Mouse (Mus musculus) limb, embryonic 11.5 days (tissue): ENCODE measurements around the gene Zdhhc4. TPM values are rescaled to one million over a fixed set of nuclear protein-coding genes. Genes with fewer than 3 reads are reported as not detected.

Experiments
- ATAC-seq: fragments of 200-750 bp; cut with Nextera tagmentation; 2 replicates; pipeline ENCODE4 v1.8.0; 2017; ENCODE audit warnings: low read depth; ENCODE audit not compliant: insufficient number of reproducible peaks, low FRiP score, low TSS enrichment
- DNase-seq: peaks from one replicate; pipeline ENCODE4 v3.0.0-alpha.2; 2015; ENCODE audit warnings: low spot score
- H3K27ac ChIP-seq: fragments of 300-500 bp; sonication (generic); replicated peaks from 2 replicates; pipeline ENCODE4 v1.5.1; 2014; ENCODE audit warnings: low read depth, mild to moderate bottlenecking, low read length
- H3K27me3 ChIP-seq: fragments of 300-500 bp; sonication (generic); 2 replicates; pipeline ENCODE4 v1.6.1; 2014; ENCODE audit warnings: mild to moderate bottlenecking, low read length, mixed read lengths; ENCODE audit not compliant: control insufficient read depth, insufficient read depth
- H3K36me3 ChIP-seq: fragments of 300-500 bp; sonication (generic); 2 replicates; pipeline ENCODE4 v1.6.1; 2014; ENCODE audit warnings: mild to moderate bottlenecking, low read length, moderate library complexity, mixed read lengths; ENCODE audit not compliant: control insufficient read depth, insufficient read depth
- H3K4me1 ChIP-seq: fragments of 300-500 bp; sonication (generic); 2 replicates; pipeline ENCODE4 v1.6.1; 2014; ENCODE audit warnings: low read length, mixed read lengths; ENCODE audit not compliant: control insufficient read depth, insufficient read depth
- H3K4me2 ChIP-seq: fragments of 300-500 bp; sonication (generic); 2 replicates; pipeline ENCODE4 v1.6.1; 2014; ENCODE audit warnings: low read depth, mild to moderate bottlenecking, moderate library complexity; ENCODE audit not compliant: severe bottlenecking
- H3K4me3 ChIP-seq: fragments of 300-500 bp; sonication (generic); 2 replicates; pipeline ENCODE4 v1.5.1; 2014; ENCODE audit warnings: low read depth, low read length
- H3K9ac ChIP-seq: fragments of 300-500 bp; sonication (generic); 2 replicates; pipeline ENCODE4 v1.6.1; 2014; ENCODE audit warnings: mild to moderate bottlenecking, low read length
- H3K9me3 ChIP-seq: fragments of 300-500 bp; sonication (generic); 2 replicates; pipeline ENCODE4 v1.6.1; 2016; ENCODE audit warnings: low read length; ENCODE audit not compliant: control insufficient read depth
- WGBS: fragments of 180-500 bp; shearing (Covaris S2); extraction: QIAGEN DNeasy Blood & Tissue Kit; methylation state at CpG from one replicate; pipeline ENCODE4 v1.1.7; 2014; 5-methylcytosine and 5-hydroxymethylcytosine counted together
- polyA plus RNA-seq: library from polyadenylated mRNA; unstranded; fragments of >200 nt; fragmentation: Nextera tagmentation; extraction: Ambion mirVana; gene quantifications from 2 replicates; pipeline ENCODE4 v1.2.1, GENCODE M21; 2014

The Zdhhc4 gene
- polyA plus RNA-seq, 1 experiment from 2014 or later = 75.1 TPM

GRCm38 (mm10) chr5:143339603-143340002, 10.5 kb upstream of the Zdhhc4 start:
- no peak for DNase-seq
- WGBS = 60% methylated on average over 6 of the region's 6 CpGs
- H3K4me1 ChIP-seq = no peaks in the 10 kb centered on the region
- no peaks in the 10 kb centered on the region for H3K9me3 ChIP-seq
- H3K36me3 ChIP-seq = no peaks in the 10 kb centered on the region
- no peak overlapping the region for H3K4me3 ChIP-seq
- no peaks in the 10 kb centered on the region for H3K27me3 ChIP-seq
- no peak overlapping the region for H3K4me2 ChIP-seq
- no peak for ATAC-seq
- no peak overlapping the region for H3K9ac ChIP-seq
- no peak overlapping the region for H3K27ac ChIP-seq

- no peaks in the 10 kb centered on the region for H3K9me3 ChIP-seq
- H3K4me2 ChIP-seq = no peak overlapping the region
- no peaks in the 10 kb centered on the region for H3K27me3 ChIP-seq
- DNase-seq = no peak
- H3K27ac ChIP-seq = no peak overlapping the region
- WGBS = 63% methylated on average over 6 of the region's 6 CpGs
- no peaks in the 10 kb centered on the region for H3K4me1 ChIP-seq
- H3K9ac ChIP-seq = no peak overlapping the region
- H3K4me3 ChIP-seq = no peak overlapping the region
- no peak for ATAC-seq
- H3K36me3 ChIP-seq = no peaks in the 10 kb centered on the region
Measured at GRCm38 (mm10) chr5:143336559-143336958, 7.5 kb upstream of the Zdhhc4 start.

GRCm38 (mm10) chr5:143335089-143335460, 6.0 kb upstream of the Zdhhc4 start:
- H3K4me2 ChIP-seq = no peak overlapping the region
- 86% methylated on average over 7 of the region's 7 CpGs for WGBS
- no peaks in the 10 kb centered on the region for H3K27me3 ChIP-seq
- H3K27ac ChIP-seq = no peak overlapping the region
- H3K9me3 ChIP-seq = no peaks in the 10 kb centered on the region
- DNase-seq = no peak
- no peaks in the 10 kb centered on the region for H3K36me3 ChIP-seq
- no peak overlapping the region for H3K4me3 ChIP-seq
- ATAC-seq = no peak
- no peak overlapping the region for H3K9ac ChIP-seq
- no peaks in the 10 kb centered on the region; the same call in 1 of the 2 replicates for H3K4me1 ChIP-seq

- H3K27ac ChIP-seq = no peak overlapping the region
- H3K4me3 ChIP-seq = no peak overlapping the region
- 71% methylated on average over 14 of the region's 14 CpGs for WGBS
- DNase-seq (no peak), ATAC-seq (no peak)
- no peaks in the 10 kb centered on the region for H3K9me3 ChIP-seq
- no peak overlapping the region for H3K9ac ChIP-seq
- no peaks in the 10 kb centered on the region for H3K27me3 ChIP-seq
- H3K4me1 ChIP-seq = no peaks in the 10 kb centered on the region; the same call in none of the 2 replicates
- H3K4me2 ChIP-seq = no peak overlapping the region
- H3K36me3 ChIP-seq = no peaks in the 10 kb centered on the region
Measured at GRCm38 (mm10) chr5:143334418-143335088, 5.5 kb upstream of the Zdhhc4 start.

GRCm38 (mm10) chr5:143333872-143334271, 4.8 kb upstream of the Zdhhc4 start:
- peak; percentile 86 for DNase-seq
- ATAC-seq = no peak
- H3K4me3 ChIP-seq = no peak overlapping the region
- no peak overlapping the region for H3K9ac ChIP-seq
- 13% methylated on average over 5 of the region's 5 CpGs for WGBS
- no peaks in the 10 kb centered on the region; the same call in none of the 2 replicates for H3K4me1 ChIP-seq
- H3K27me3 ChIP-seq = no peaks in the 10 kb centered on the region
- H3K9me3 ChIP-seq = no peaks in the 10 kb centered on the region
- no peak overlapping the region for H3K4me2 ChIP-seq
- H3K27ac ChIP-seq = no peak overlapping the region
- no peaks in the 10 kb centered on the region for H3K36me3 ChIP-seq

- 90% methylated on average over 8 of the region's 8 CpGs for WGBS
Measured at GRCm38 (mm10) chr5:143317288-143317610, 11.8 kb downstream of the Zdhhc4 start.

GRCm38 (mm10) chr5:143316605-143317287, 12.3 kb downstream of the Zdhhc4 start:
- Histone ChIP-seq H3K9ac (no peak overlapping the region), H3K4me3 (no peak overlapping the region), H3K4me1 (peaks cover 9% of the 10 kb centered on the region; the same call in 1 of the 2 replicates), H3K4me2 (no peak overlapping the region; the same call in 1 of the 2 replicates), H3K9me3 (no peaks in the 10 kb centered on the region), H3K27ac (no peak overlapping the region), H3K27me3 (no peaks in the 10 kb centered on the region), H3K36me3 (peaks cover 7% of the 10 kb centered on the region; the same call in 1 of the 2 replicates)
- DNase-seq (no peak), ATAC-seq (no peak)
- 93% methylated on average over 5 of the region's 5 CpGs for WGBS

More at GRCm38 (mm10) chr5:143317288-143317610, 11.8 kb downstream of the Zdhhc4 start:
- no peak for DNase-seq
- Histone ChIP-seq H3K4me2 (no peak overlapping the region; the same call in 1 of the 2 replicates), H3K9ac (no peak overlapping the region), H3K4me3 (no peak overlapping the region), H3K4me1 (peaks cover 9% of the 10 kb centered on the region; the same call in 1 of the 2 replicates), H3K27me3 (no peaks in the 10 kb centered on the region), H3K27ac (no peak overlapping the region), H3K36me3 (peaks cover 6% of the 10 kb centered on the region; the same call in 1 of the 2 replicates), H3K9me3 (no peaks in the 10 kb centered on the region)
- no peak for ATAC-seq

- Histone ChIP-seq H3K4me1 (peaks cover 9% of the 10 kb centered on the region; the same call in 1 of the 2 replicates), H3K27me3 (no peaks in the 10 kb centered on the region), H3K9ac (no peak overlapping the region; the same call in 1 of the 2 replicates), H3K9me3 (no peaks in the 10 kb centered on the region), H3K4me2 (peak overlapping the region; percentile 42; the same call in 1 of the 2 replicates), H3K4me3 (peak overlapping the region; percentile 81), H3K36me3 (peaks cover 11% of the 10 kb centered on the region), H3K27ac (no peak overlapping the region; the same call in 1 of the 2 replicates)
- 11% methylated on average over 8 of the region's 8 CpGs for WGBS
- ATAC-seq = peak; percentile 36
- no peak for DNase-seq
Measured at GRCm38 (mm10) chr5:143315514-143315888, 13.6 kb downstream of the Zdhhc4 start.
